Mouse (Mus musculus): Measurements from ENCODE around the gene Abi1. TPM values are rescaled to one million over a fixed set of nuclear protein-coding genes. Genes with fewer than 3 reads are reported as not detected.

The Abi1 gene
- polyA plus RNA-seq, 1 experiment = 22.0 TPM

DNA sequence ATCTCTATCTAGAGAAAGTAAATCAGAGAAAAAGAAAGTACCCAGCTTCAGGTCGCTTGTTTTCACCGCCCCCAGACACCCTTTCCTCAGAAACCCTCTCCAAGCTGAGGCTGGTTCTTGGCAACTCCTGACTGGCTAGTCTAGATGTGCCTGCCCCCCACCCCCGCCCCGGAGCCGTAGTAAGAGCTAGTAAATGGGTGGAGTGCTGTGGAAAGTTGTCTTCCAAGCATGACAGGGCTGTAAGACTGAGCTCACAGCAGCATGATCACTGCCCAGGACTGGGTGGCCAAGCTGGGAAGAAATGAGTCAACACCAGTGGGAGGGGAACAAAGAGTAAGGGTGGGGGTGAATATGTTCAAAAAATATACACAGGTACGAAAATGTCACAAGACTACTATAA lies 33.8 kb downstream of the Abi1 start:
- no peak for TF ChIP-seq MYOG (IDR thresholded peaks at IDR 0.05; ENCODE audit: control insufficient read depth, extremely low read depth, insufficient read length)
- TF ChIP-seq FOSL1 (IDR thresholded peaks at IDR 0.05; ENCODE audit: insufficient read depth, low read length, poor library complexity, severe bottlenecking) = no peak
- TF ChIP-seq CTCF (IDR thresholded peaks at IDR 0.05; ENCODE audit: control insufficient read depth, insufficient read depth, insufficient read length) = no peak
- TF ChIP-seq MYOD1 (IDR thresholded peaks at IDR 0.05; ENCODE audit: control insufficient read depth, insufficient read length, low read depth) = no peak
- TF ChIP-seq CEBPB (IDR thresholded peaks at IDR 0.05; ENCODE audit: low read depth) = no peak
- no peak overlapping the region for H3K4me3 ChIP-seq (ENCODE audit: insufficient read depth, poor library complexity, severe bottlenecking)
- no peak overlapping the region for H3ac ChIP-seq (ENCODE audit: control insufficient read depth, insufficient read length, low read depth)
- H3K79me2 ChIP-seq (ENCODE audit: control insufficient read depth, insufficient read depth) = peaks cover 84% of the 10 kb centered on the region
- H3K27me3 ChIP-seq (ENCODE audit: control insufficient read depth, insufficient read depth, insufficient read length) = no peaks in the 10 kb centered on the region
- H3K36me3 ChIP-seq (ENCODE audit: control insufficient read depth, insufficient read depth) = peaks cover 23% of the 10 kb centered on the region
- H3K79me3 ChIP-seq (ENCODE audit: low read depth) = peaks cover 74% of the 10 kb centered on the region

GRCm38 (mm10) chr2:23002637-23003036 lies 37.4 kb downstream of the Abi1 start:
- peaks cover 91% of the 10 kb centered on the region for H3K79me3 ChIP-seq (ENCODE audit: low read depth)
- TF ChIP-seq CEBPB (IDR thresholded peaks at IDR 0.05; ENCODE audit: low read depth) (no peak), FOSL1 (IDR thresholded peaks at IDR 0.05; ENCODE audit: insufficient read depth, low read length, poor library complexity, severe bottlenecking) (no peak), MYOD1 (IDR thresholded peaks at IDR 0.05; ENCODE audit: control insufficient read depth, insufficient read length, low read depth) (no peak), MAX (IDR thresholded peaks at IDR 0.05) (no peak), CTCF (IDR thresholded peaks at IDR 0.05; ENCODE audit: control insufficient read depth, insufficient read depth, insufficient read length) (no peak), MYOG (IDR thresholded peaks at IDR 0.05; ENCODE audit: control insufficient read depth, extremely low read depth, insufficient read length) (no peak), USF1 (IDR thresholded peaks at IDR 0.05; ENCODE audit: low read depth) (no peak)
- peaks cover 100% of the 10 kb centered on the region for H3K79me2 ChIP-seq (ENCODE audit: control insufficient read depth, insufficient read depth)
- no peak overlapping the region for H3ac ChIP-seq (ENCODE audit: control insufficient read depth, insufficient read length, low read depth)
- H3K4me3 ChIP-seq (ENCODE audit: insufficient read depth, poor library complexity, severe bottlenecking) = no peak overlapping the region
- H3K36me3 ChIP-seq (ENCODE audit: control insufficient read depth, insufficient read depth) = peaks cover 13% of the 10 kb centered on the region
- H3K27me3 ChIP-seq (ENCODE audit: control insufficient read depth, insufficient read depth, insufficient read length) = no peaks in the 10 kb centered on the region

- peaks cover 100% of the 10 kb centered on the region for H3K79me2 ChIP-seq (ENCODE audit: control insufficient read depth, insufficient read depth)
- H3K27me3 ChIP-seq (ENCODE audit: control insufficient read depth, insufficient read depth, insufficient read length) = no peaks in the 10 kb centered on the region
- H3K79me3 ChIP-seq (ENCODE audit: low read depth) = peaks cover 92% of the 10 kb centered on the region
- H3K4me3 ChIP-seq (ENCODE audit: insufficient read depth, poor library complexity, severe bottlenecking) = no peak overlapping the region
- TF ChIP-seq CEBPB (IDR thresholded peaks at IDR 0.05; ENCODE audit: low read depth) (no peak), MYOD1 (IDR thresholded peaks at IDR 0.05; ENCODE audit: control insufficient read depth, insufficient read length, low read depth) (no peak), MAX (IDR thresholded peaks at IDR 0.05) (no peak), USF1 (IDR thresholded peaks at IDR 0.05; ENCODE audit: low read depth) (no peak), FOSL1 (IDR thresholded peaks at IDR 0.05; ENCODE audit: insufficient read depth, low read length, poor library complexity, severe bottlenecking) (no peak), MYOG (IDR thresholded peaks at IDR 0.05; ENCODE audit: control insufficient read depth, extremely low read depth, insufficient read length) (no peak)
- peaks cover 9% of the 10 kb centered on the region for H3K36me3 ChIP-seq (ENCODE audit: control insufficient read depth, insufficient read depth)
- no peak overlapping the region for H3ac ChIP-seq (ENCODE audit: control insufficient read depth, insufficient read length, low read depth)
These were observed 40.4 kb downstream of the Abi1 start for GRCm38 (mm10) chr2:22999620-23000019.

GRCm38 (mm10) chr2:22998804-22999203 lies 41.2 kb downstream of the Abi1 start:
- Histone ChIP-seq H3K79me2 (ENCODE audit: control insufficient read depth, insufficient read depth) (peaks cover 100% of the 10 kb centered on the region), H3ac (ENCODE audit: control insufficient read depth, insufficient read length, low read depth) (no peak overlapping the region), H3K79me3 (ENCODE audit: low read depth) (peaks cover 91% of the 10 kb centered on the region), H3K36me3 (ENCODE audit: control insufficient read depth, insufficient read depth) (peaks cover 16% of the 10 kb centered on the region), H3K27me3 (ENCODE audit: control insufficient read depth, insufficient read depth, insufficient read length) (no peaks in the 10 kb centered on the region), H3K4me3 (ENCODE audit: insufficient read depth, poor library complexity, severe bottlenecking) (no peak overlapping the region)
- TF ChIP-seq FOSL1 (IDR thresholded peaks at IDR 0.05; ENCODE audit: insufficient read depth, low read length, poor library complexity, severe bottlenecking) = no peak
- TF ChIP-seq CTCF (IDR thresholded peaks at IDR 0.05; ENCODE audit: control insufficient read depth, insufficient read depth, insufficient read length) = no peak
- TF ChIP-seq MYOG (IDR thresholded peaks at IDR 0.05; ENCODE audit: control insufficient read depth, extremely low read depth, insufficient read length) = no peak
- TF ChIP-seq MAX (IDR thresholded peaks at IDR 0.05) = no peak
- no peak for TF ChIP-seq USF1 (IDR thresholded peaks at IDR 0.05; ENCODE audit: low read depth)
- TF ChIP-seq CEBPB (IDR thresholded peaks at IDR 0.05; ENCODE audit: low read depth) = no peak
- no peak for TF ChIP-seq MYOD1 (IDR thresholded peaks at IDR 0.05; ENCODE audit: control insufficient read depth, insufficient read length, low read depth)

GRCm38 (mm10) chr2:22998015-22998414 lies 42.0 kb downstream of the Abi1 start:
- Histone ChIP-seq H3K4me3 (ENCODE audit: insufficient read depth, poor library complexity, severe bottlenecking) (no peak overlapping the region), H3K27me3 (ENCODE audit: control insufficient read depth, insufficient read depth, insufficient read length) (no peaks in the 10 kb centered on the region), H3ac (ENCODE audit: control insufficient read depth, insufficient read length, low read depth) (no peak overlapping the region), H3K79me3 (ENCODE audit: low read depth) (peaks cover 89% of the 10 kb centered on the region), H3K36me3 (ENCODE audit: control insufficient read depth, insufficient read depth) (peaks cover 21% of the 10 kb centered on the region), H3K79me2 (ENCODE audit: control insufficient read depth, insufficient read depth) (peaks cover 98% of the 10 kb centered on the region)
- TF ChIP-seq USF1 (IDR thresholded peaks at IDR 0.05; ENCODE audit: low read depth) (no peak), FOSL1 (IDR thresholded peaks at IDR 0.05; ENCODE audit: insufficient read depth, low read length, poor library complexity, severe bottlenecking) (no peak), CEBPB (IDR thresholded peaks at IDR 0.05; ENCODE audit: low read depth) (no peak), MAX (IDR thresholded peaks at IDR 0.05) (no peak), MYOG (IDR thresholded peaks at IDR 0.05; ENCODE audit: control insufficient read depth, extremely low read depth, insufficient read length) (no peak), CTCF (IDR thresholded peaks at IDR 0.05; ENCODE audit: control insufficient read depth, insufficient read depth, insufficient read length) (no peak), MYOD1 (IDR thresholded peaks at IDR 0.05; ENCODE audit: control insufficient read depth, insufficient read length, low read depth) (no peak)

GRCm38 (mm10) chr2:22996071-22996470 lies 44.0 kb downstream of the Abi1 start:
- peaks cover 23% of the 10 kb centered on the region for H3K36me3 ChIP-seq (ENCODE audit: control insufficient read depth, insufficient read depth)
- peaks cover 76% of the 10 kb centered on the region for H3K79me3 ChIP-seq (ENCODE audit: low read depth)
- no peak overlapping the region for H3K4me3 ChIP-seq (ENCODE audit: insufficient read depth, poor library complexity, severe bottlenecking)
- H3K27me3 ChIP-seq (ENCODE audit: control insufficient read depth, insufficient read depth, insufficient read length) = no peaks in the 10 kb centered on the region
- peaks cover 95% of the 10 kb centered on the region for H3K79me2 ChIP-seq (ENCODE audit: control insufficient read depth, insufficient read depth)
- no peak for TF ChIP-seq CEBPB (IDR thresholded peaks at IDR 0.05; ENCODE audit: low read depth)
- peak; percentile 24 for TF ChIP-seq USF1 (IDR thresholded peaks at IDR 0.05; ENCODE audit: low read depth)
- no peak overlapping the region for H3ac ChIP-seq (ENCODE audit: control insufficient read depth, insufficient read length, low read depth)

Measured in C2C12 (cell line).